Mouse (Mus musculus) testis, adult 2 months (tissue): ENCODE results near the gene Hectd4. TPM values are rescaled to one million over a fixed set of nuclear protein-coding genes. Genes with fewer than 3 reads are reported as not detected.

Experiments
- H3K27ac ChIP-seq: fragments of 200-500 bp; 2 replicates; pipeline ENCODE4 v1.5.1; 2012; ENCODE audit warnings: low read depth, low read length; ENCODE audit not compliant: control insufficient read depth, insufficient read depth
- H3K27me3 ChIP-seq: fragments of 200-500 bp; 2 replicates; pipeline ENCODE4 v1.6.1; 2012; ENCODE audit warnings: mild to moderate bottlenecking, low read length, moderate library complexity; ENCODE audit not compliant: control insufficient read depth, insufficient read depth
- H3K36me3 ChIP-seq: fragments of 200-500 bp; 2 replicates; pipeline ENCODE4 v1.6.1; 2012; ENCODE audit warnings: mild to moderate bottlenecking, low read length; ENCODE audit not compliant: control insufficient read depth, insufficient read depth
- H3K4me1 ChIP-seq: fragments of 200-500 bp; 2 replicates; pipeline ENCODE4 v1.6.1; 2012; ENCODE audit warnings: low read length; ENCODE audit not compliant: control insufficient read depth, insufficient read depth
- H3K4me3 ChIP-seq: fragments of 200-500 bp; 2 replicates; pipeline ENCODE4 v1.5.1; 2012; ENCODE audit warnings: low read depth, mild to moderate bottlenecking, low read length, moderate library complexity, mixed read lengths; ENCODE audit not compliant: control insufficient read depth
- CTCF ChIP-seq: fragments of 200-500 bp; IDR thresholded peaks from 2 replicates; pipeline ENCODE4 v1.5.1; 2012; ENCODE audit warnings: low read depth, mild to moderate bottlenecking, inconsistent platforms, low read length, moderate library complexity; ENCODE audit not compliant: control insufficient read depth, insufficient read depth, insufficient replicate concordance
- POLR2A ChIP-seq: fragments of 200-500 bp; IDR thresholded peaks from 2 replicates; pipeline ENCODE4 v1.6.1; 2012; ENCODE audit warnings: low read depth, mild to moderate bottlenecking, inconsistent platforms, low read length, moderate library complexity; ENCODE audit not compliant: control insufficient read depth
- polyA plus RNA-seq: library from polyadenylated mRNA; depleted of rRNA; stranded (reverse); fragments of >200 nt; gene quantifications from 2 replicates; pipeline ENCODE4 v1.2.3, GENCODE M21; 2012

The Hectd4 gene
- polyA plus RNA-seq, 1 experiment, result 41.8 TPM

- Histone ChIP-seq H3K27me3 (no peaks in the 10 kb centered on the region), H3K4me1 (no peaks in the 10 kb centered on the region), H3K4me3 (no peak overlapping the region), H3K36me3 (no peaks in the 10 kb centered on the region; the same call in 1 of the 2 replicates), H3K27ac (no peak overlapping the region)
- TF ChIP-seq POLR2A (no peak), CTCF (no peak)
Measured at GRCm38 (mm10) chr5:121249693-121250092, 29.7 kb downstream of the Hectd4 start.

GRCm38 (mm10) chr5:121251813-121252212 is 31.8 kb downstream of the Hectd4 start:
- Histone ChIP-seq H3K27ac (no peak overlapping the region), H3K4me1 (no peaks in the 10 kb centered on the region), H3K36me3 (no peaks in the 10 kb centered on the region; the same call in 1 of the 2 replicates), H3K4me3 (no peak overlapping the region), H3K27me3 (no peaks in the 10 kb centered on the region)
- TF ChIP-seq CTCF (no peak), POLR2A (no peak)

- Histone ChIP-seq H3K4me1 (no peaks in the 10 kb centered on the region), H3K36me3 (no peaks in the 10 kb centered on the region; the same call in 1 of the 2 replicates), H3K27me3 (no peaks in the 10 kb centered on the region), H3K4me3 (no peak overlapping the region), H3K27ac (no peak overlapping the region)
- TF ChIP-seq CTCF (no peak), POLR2A (no peak)
Measured at GRCm38 (mm10) chr5:121253816-121254497, 33.9 kb downstream of the Hectd4 start.

DNA sequence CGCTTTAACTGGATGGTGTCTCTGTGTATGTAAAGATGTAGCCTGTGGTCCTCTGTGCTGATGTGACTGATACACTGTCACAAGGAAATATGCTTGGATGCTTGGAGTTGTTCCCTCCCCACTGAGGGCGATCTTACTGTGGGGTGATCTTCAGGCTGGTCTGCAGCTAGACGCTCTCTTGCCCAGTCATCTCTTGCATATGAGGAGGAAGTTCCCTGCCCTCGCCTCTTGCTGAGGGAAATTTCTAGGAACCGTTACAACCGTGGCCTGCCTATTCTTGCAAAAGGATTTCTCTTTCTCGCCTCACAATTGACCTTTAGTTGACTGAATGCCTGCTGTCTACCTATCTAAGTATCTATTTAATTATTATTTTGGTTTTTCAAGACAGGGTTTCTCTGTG is 35.0 kb downstream of the Hectd4 start:
- no peak for TF ChIP-seq POLR2A
- no peak for TF ChIP-seq CTCF
- H3K4me1 ChIP-seq, result no peaks in the 10 kb centered on the region
- no peaks in the 10 kb centered on the region; the same call in 1 of the 2 replicates for H3K36me3 ChIP-seq
- H3K27ac ChIP-seq, result no peak overlapping the region
- H3K4me3 ChIP-seq, result no peak overlapping the region
- H3K27me3 ChIP-seq, result no peaks in the 10 kb centered on the region

DNA sequence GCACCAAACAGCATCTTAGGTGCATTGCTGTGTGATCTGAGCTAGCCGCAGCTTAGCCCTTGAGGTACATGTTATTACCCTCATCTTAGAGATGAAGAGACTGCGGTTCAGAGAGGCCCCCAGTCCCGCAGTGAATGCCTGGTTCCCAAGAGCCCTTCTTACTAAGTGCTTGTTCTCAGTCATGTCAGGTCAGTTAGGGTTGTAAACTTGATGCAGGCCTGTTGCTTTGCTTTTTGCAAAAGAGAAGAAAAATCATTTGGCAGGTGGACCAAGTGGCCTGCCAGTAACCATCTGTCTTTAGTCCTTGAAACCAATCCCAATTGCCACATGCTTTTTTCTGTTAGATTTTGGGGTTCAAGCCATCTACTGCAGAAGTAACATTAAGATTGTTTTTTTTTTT is 41.8 kb downstream of the Hectd4 start:
- no peak overlapping the region for H3K4me3 ChIP-seq
- TF ChIP-seq POLR2A (no peak), CTCF (no peak)
- H3K27me3 ChIP-seq, result no peaks in the 10 kb centered on the region
- peaks cover 2% of the 10 kb centered on the region; the same call in 1 of the 2 replicates for H3K36me3 ChIP-seq
- H3K4me1 ChIP-seq, result no peaks in the 10 kb centered on the region
- no peak overlapping the region for H3K27ac ChIP-seq

GRCm38 (mm10) chr5:121262415-121262814 is 42.4 kb downstream of the Hectd4 start:
- Histone ChIP-seq H3K4me1 (no peaks in the 10 kb centered on the region), H3K27me3 (no peaks in the 10 kb centered on the region), H3K36me3 (peaks cover 2% of the 10 kb centered on the region; the same call in 1 of the 2 replicates), H3K4me3 (no peak overlapping the region), H3K27ac (no peak overlapping the region)
- TF ChIP-seq POLR2A (no peak), CTCF (no peak)

DNA sequence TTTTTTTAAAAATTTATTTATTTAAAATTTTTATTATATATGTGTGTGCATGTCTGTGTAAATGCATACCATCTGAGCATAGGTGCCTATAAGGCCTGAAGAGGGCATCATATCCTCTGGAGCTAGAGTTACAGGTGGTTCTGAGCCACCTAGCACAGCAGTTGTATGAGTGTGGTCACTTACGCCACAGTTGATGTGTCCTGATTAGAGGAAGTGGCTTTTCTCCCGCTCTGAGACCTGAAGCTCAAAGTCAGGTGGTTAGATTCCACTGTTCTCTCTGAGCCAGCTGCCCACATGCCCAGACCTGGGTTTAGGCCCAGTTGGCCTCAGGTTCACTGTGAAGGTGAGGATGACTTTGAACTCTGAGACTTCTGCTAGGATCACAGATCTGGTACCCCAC is 44.6 kb downstream of the Hectd4 start:
- no peaks in the 10 kb centered on the region for H3K4me1 ChIP-seq
- H3K27me3 ChIP-seq, result no peaks in the 10 kb centered on the region
- H3K4me3 ChIP-seq, result no peak overlapping the region
- no peak overlapping the region for H3K27ac ChIP-seq
- peaks cover 2% of the 10 kb centered on the region; the same call in 1 of the 2 replicates for H3K36me3 ChIP-seq
- TF ChIP-seq POLR2A, result no peak
- no peak for TF ChIP-seq CTCF
